Comparison of ENCODE assay signal across 8 mouse cellular contexts in the genomic region with DNA sequence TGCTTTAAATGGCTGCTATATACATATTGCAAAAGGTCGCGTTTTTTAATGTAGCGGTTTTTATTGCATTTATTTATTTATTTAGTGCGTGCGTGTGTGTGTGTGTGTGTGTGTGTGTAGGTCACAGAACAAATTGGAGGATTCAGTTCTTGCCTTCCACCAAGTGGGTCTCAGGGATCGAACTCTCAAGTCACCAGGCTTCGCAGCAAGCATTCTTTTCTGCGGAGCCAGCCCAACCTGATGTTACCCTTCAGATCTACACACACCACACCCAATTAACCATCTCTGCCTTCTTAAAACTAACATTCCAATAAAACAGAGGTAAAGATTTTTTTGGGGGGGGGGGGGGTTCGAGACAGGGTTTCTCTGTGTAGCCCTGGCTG. TPM values are rescaled to one million over a fixed set of nuclear protein-coding genes. Genes with fewer than 3 reads are reported as not detected.
A peak's percentile ranks its signal among the peaks of the same experiment; 100 is the strongest.
DNase-seq lines count a peak whose midpoint lies in the region; ATAC-seq and TF ChIP-seq lines count a peak whose summit lies in the region.

No protein-coding gene starts in this region.

- DNase-seq in heart, postnatal 0 days (ENCODE audit: low spot score) = no peak
- DNase-seq in heart, adult 9 months (ENCODE audit: low spot score in 2 of 2) = no peak
- no peak for DNase-seq in midbrain, embryonic 11.5 days (ENCODE audit: low spot score, missing footprints)
- DNase-seq in cerebellum, postnatal 36 days = no peak
- DNase-seq in right cerebral cortex, postnatal 25 days = no peak

- no peak for ATAC-seq in heart, postnatal 0 days (ENCODE audit: insufficient read depth, low read depth)
- no peak; the same call in 1 of the 2 replicates for ATAC-seq in hindbrain, embryonic 12.5 days (ENCODE audit: low FRiP score)
- ATAC-seq in midbrain, embryonic 11.5 days (ENCODE audit: low FRiP score) = peak; percentile 46; the same call in 1 of the 2 replicates
- ATAC-seq in inflammation-experienced regulatory T-cells, adult 6 months = no peak

- no peaks in the 10 kb centered on the region for H3K9me3 ChIP-seq in heart, postnatal 0 days (replicated peaks; ENCODE audit: control insufficient read depth, low read length)
- no peaks in the 10 kb centered on the region for H3K9me3 ChIP-seq in hindbrain, embryonic 12.5 days (replicated peaks)
- no peaks in the 10 kb centered on the region for H3K9me3 ChIP-seq in midbrain, embryonic 11.5 days (ENCODE audit: control insufficient read depth, low read length)

- no peak for TF ChIP-seq CTCF in heart, postnatal 0 days (IDR thresholded peaks at IDR 0.05; ENCODE audit: low read depth)
- no peak for TF ChIP-seq CTCF in bone marrow, adult 2 months (IDR thresholded peaks at IDR 0.05; ENCODE audit: control insufficient read depth, insufficient read depth, low read length)

- H3K27me3 ChIP-seq in heart, postnatal 0 days (ENCODE audit: control insufficient read depth, insufficient read depth, low read length) = no peaks in the 10 kb centered on the region
- peaks cover 8% of the 10 kb centered on the region; the same call in 1 of the 2 replicates for H3K27me3 ChIP-seq in hindbrain, embryonic 12.5 days
- no peaks in the 10 kb centered on the region for H3K27me3 ChIP-seq in midbrain, embryonic 11.5 days (ENCODE audit: control insufficient read depth, insufficient read depth, low read length)

- no peak for TF ChIP-seq EP300 in heart, postnatal 0 days (IDR thresholded peaks at IDR 0.05; ENCODE audit: low read depth)

- peaks cover 6% of the 10 kb centered on the region; the same call in 1 of the 2 replicates for H3K36me3 ChIP-seq in heart, postnatal 0 days (replicated peaks; ENCODE audit: control insufficient read depth, insufficient read depth, low read length)
- no peaks in the 10 kb centered on the region for H3K36me3 ChIP-seq in hindbrain, embryonic 12.5 days
- no peaks in the 10 kb centered on the region for H3K36me3 ChIP-seq in midbrain, embryonic 11.5 days (ENCODE audit: control insufficient read depth, insufficient read depth, low read length)

- 0 out of 2 replicates have a peak overlapping the region, but pooled peaks have one; percentile 88 for H3K9ac ChIP-seq in heart, postnatal 0 days (replicated peaks; ENCODE audit: low read depth, low read length)
- peak overlapping the region; percentile 92 for H3K9ac ChIP-seq in hindbrain, embryonic 12.5 days
- H3K9ac ChIP-seq in midbrain, embryonic 11.5 days (ENCODE audit: low read length) = peak overlapping the region; percentile 92

- peak overlapping the region; percentile 88 for H3K4me3 ChIP-seq in heart, postnatal 0 days (ENCODE audit: low read depth, low read length)
- peak overlapping the region; percentile 72 for H3K4me3 ChIP-seq in bone marrow, adult 2 months (replicated peaks; ENCODE audit: control insufficient read depth, low read depth, low read length)
- peak overlapping the region; percentile 84 for H3K4me3 ChIP-seq in hindbrain, embryonic 12.5 days
- H3K4me3 ChIP-seq in midbrain, embryonic 11.5 days (ENCODE audit: low read depth, low read length) = peak overlapping the region; percentile 97

- TF ChIP-seq POLR2A in bone marrow, adult 2 months (IDR thresholded peaks at IDR 0.05; ENCODE audit: borderline replicate concordance, control insufficient read depth, low read depth, low read length) = no peak

- H3K27ac ChIP-seq in heart, postnatal 0 days (ENCODE audit: low read depth) = no peak overlapping the region
- H3K27ac ChIP-seq in bone marrow, adult 2 months (ENCODE audit: control insufficient read depth, insufficient read depth, low read depth, low read length, poor library complexity) = no peak overlapping the region
- peak overlapping the region; percentile 80 for H3K27ac ChIP-seq in hindbrain, embryonic 12.5 days
- no peak overlapping the region for H3K27ac ChIP-seq in midbrain, embryonic 11.5 days (ENCODE audit: low read depth, low read length)

- peaks cover 12% of the 10 kb centered on the region; the same call in 1 of the 2 replicates for H3K4me1 ChIP-seq in heart, postnatal 0 days (ENCODE audit: control insufficient read depth, insufficient read depth)
- peaks cover 1% of the 10 kb centered on the region; the same call in 1 of the 2 replicates for H3K4me1 ChIP-seq in bone marrow, adult 2 months (ENCODE audit: control insufficient read depth, insufficient read depth, low read length)
- H3K4me1 ChIP-seq in hindbrain, embryonic 12.5 days = peaks cover 19% of the 10 kb centered on the region
- H3K4me1 ChIP-seq in midbrain, embryonic 11.5 days (ENCODE audit: control insufficient read depth, insufficient read depth, low read length) = peaks cover 5% of the 10 kb centered on the region

- peak overlapping the region; percentile 94 for H3K4me2 ChIP-seq in heart, postnatal 0 days (ENCODE audit: low read depth, low read length)
- H3K4me2 ChIP-seq in hindbrain, embryonic 12.5 days (replicated peaks) = peak overlapping the region; percentile 84
- peak overlapping the region; percentile 73 for H3K4me2 ChIP-seq in midbrain, embryonic 11.5 days

- WGBS in heart, postnatal 0 days = 16% methylated on average over 8 of the region's 9 CpGs
- WGBS in bone marrow, adult 2 months = 26% methylated on average over 9 of the region's 9 CpGs
- 20% methylated on average over 9 of the region's 9 CpGs for WGBS in hindbrain, embryonic 12.5 days
- 20% methylated on average over 9 of the region's 9 CpGs for WGBS in midbrain, embryonic 11.5 days

RNA-seq across cellular contexts. Expression of a gene that starts 0.3 kb away (rescaled TPM):
- 49.7 and 66.9 TPM in 2 replicates for total RNA-seq in heart, postnatal 0 days (2014; rRNA removed; ENCODE audit: low replicate concordance)
- 15.5 and 16.5 TPM in 2 replicates for polyA plus RNA-seq in heart, postnatal 0 days (2015; fragmentation: Nextera tagmentation; extraction: Ambion mirVana)
- polyA plus RNA-seq in bone marrow, adult 2 months (2011; ENCODE audit: insufficient read depth, insufficient read length, low replicate concordance, missing spikeins) = 3.3 and 7.5 TPM in 2 replicates
- 42.0 and 45.0 TPM in 2 replicates for polyA plus RNA-seq in hindbrain, embryonic 12.5 days (2016; fragmentation: Nextera tagmentation; extraction: Ambion mirVana)
- polyA plus RNA-seq in midbrain, embryonic 11.5 days (2014; fragmentation: Nextera tagmentation; extraction: Ambion mirVana) = 16.5 and 21.1 TPM in 2 replicates
- polyA plus RNA-seq in inflammation-experienced regulatory T-cells, adult 6 months (2017; shearing (Covaris generic)) = 1 to 10 TPM; 3.2 to 3.5 (median 3.3) TPM

RNA-seq across cellular contexts. Expression of a gene that starts 8.9 kb away (rescaled TPM):
- total RNA-seq in heart, postnatal 0 days (2014; rRNA removed; ENCODE audit: low replicate concordance) = 0.04 TPM in 1 of 2 replicates, not detected in the other
- polyA plus RNA-seq in heart, postnatal 0 days (2015; fragmentation: Nextera tagmentation; extraction: Ambion mirVana) = 0.11 and 0.19 TPM in 2 replicates
- polyA plus RNA-seq in bone marrow, adult 2 months (2011; ENCODE audit: insufficient read depth, insufficient read length, low replicate concordance, missing spikeins) = 1.1 TPM in 1 of 2 replicates, not detected in the other
- polyA plus RNA-seq in hindbrain, embryonic 12.5 days (2016; fragmentation: Nextera tagmentation; extraction: Ambion mirVana) = 1.8 TPM in 2 replicates
- polyA plus RNA-seq in midbrain, embryonic 11.5 days (2014; fragmentation: Nextera tagmentation; extraction: Ambion mirVana) = 0.08 and 0.18 TPM in 2 replicates
- polyA plus RNA-seq in inflammation-experienced regulatory T-cells, adult 6 months (2017; shearing (Covaris generic)) = under 1 TPM in 1 of 3 experiments, not detected in 2; 0.54 TPM
